Mouse (Mus musculus): ENCODE data around the gene Neo1.

The Neo1 gene

GRCm38 (mm10) chr9:59036159-59036731 lies at the start of gene Neo1:
Gene Neo1 (minus strand): TSS chr9:59036441.
- peak; percentile 92 for DNase-seq (ENCODE audit: low spot score)

DNA sequence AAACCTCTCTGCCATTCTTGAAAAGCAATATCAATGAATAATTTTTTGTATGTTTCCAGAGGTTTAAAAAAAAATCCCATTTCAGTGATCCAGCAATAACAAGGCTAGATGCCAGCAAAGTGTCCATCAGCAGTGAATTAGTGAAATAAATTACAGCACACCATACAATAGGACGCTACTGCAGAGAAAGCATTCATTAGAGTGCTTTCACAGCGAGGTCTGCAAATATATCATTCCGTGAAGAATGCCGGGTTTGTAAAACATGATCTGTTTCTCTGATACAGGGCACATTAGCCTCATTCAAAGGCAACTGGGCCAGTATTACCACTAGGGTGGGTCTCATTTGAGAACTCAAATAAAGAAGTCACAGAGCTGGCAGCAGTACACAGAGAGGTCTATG lies 39.4 kb upstream of the Neo1 start:
- no peak for DNase-seq (ENCODE audit: low spot score)

GRCm38 (mm10) chr9:59073887-59074286 lies 37.6 kb upstream of the Neo1 start:
- no peak for DNase-seq (ENCODE audit: low spot score)

DNA sequence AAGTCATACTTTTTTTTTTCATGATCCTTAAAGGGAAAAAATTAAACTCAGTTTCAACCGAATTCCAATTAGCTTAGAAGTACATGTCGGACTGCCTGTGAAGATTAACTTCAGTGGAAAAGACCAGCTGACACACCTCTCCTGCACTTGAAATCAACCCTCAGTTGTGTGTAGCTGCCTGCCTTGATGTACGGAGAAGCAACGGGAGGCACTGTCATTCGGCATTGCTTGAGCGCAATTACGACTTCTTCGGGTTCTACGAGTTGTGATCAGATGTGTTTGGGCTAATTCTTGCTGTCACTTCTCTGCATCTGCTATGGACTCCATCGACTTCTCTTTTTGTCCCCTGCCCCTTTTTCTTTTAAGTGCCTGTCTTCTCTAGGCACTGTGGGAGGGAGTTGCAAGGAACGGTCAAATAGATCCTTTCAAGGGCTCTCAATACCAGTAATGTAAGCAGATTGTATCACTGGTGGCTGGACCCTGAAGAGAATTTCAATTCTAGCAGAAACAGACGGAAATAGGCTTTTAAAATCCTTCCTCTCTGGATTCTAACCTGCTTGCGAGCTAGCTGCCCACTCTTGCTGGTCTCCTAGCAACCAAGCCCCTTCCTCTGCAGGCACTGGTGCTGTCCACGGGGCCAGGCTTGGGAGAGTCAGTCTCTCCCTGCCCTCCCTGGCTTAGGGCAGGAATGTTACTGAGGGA lies 36.0 kb upstream of the Neo1 start:
- DNase-seq (ENCODE audit: low spot score) = no peak

- DNase-seq (ENCODE audit: low spot score) = peak; percentile 18
These were observed 35.2 kb upstream of the Neo1 start for GRCm38 (mm10) chr9:59071220-59071977.

DNA sequence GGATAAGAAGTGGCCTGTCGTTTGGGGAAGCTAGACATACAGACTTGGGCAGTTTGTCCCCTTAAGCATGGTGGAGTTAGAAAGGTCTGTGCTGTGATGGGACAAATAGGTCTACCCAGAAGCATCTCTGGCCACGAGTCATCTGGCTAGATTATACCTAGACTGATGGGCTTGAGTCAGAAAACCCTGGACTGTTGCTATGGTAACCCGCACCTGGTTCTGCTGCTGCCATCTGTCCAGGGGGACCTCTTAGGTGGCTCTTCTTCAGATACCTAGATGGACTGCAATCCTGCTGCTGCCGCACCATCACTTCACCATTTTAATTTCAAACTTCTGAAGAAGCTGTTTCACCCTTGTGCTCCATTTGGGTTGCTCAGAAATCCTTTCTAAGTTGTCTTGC lies 34.0 kb upstream of the Neo1 start:
- DNase-seq (ENCODE audit: low spot score) = no peak

DNA sequence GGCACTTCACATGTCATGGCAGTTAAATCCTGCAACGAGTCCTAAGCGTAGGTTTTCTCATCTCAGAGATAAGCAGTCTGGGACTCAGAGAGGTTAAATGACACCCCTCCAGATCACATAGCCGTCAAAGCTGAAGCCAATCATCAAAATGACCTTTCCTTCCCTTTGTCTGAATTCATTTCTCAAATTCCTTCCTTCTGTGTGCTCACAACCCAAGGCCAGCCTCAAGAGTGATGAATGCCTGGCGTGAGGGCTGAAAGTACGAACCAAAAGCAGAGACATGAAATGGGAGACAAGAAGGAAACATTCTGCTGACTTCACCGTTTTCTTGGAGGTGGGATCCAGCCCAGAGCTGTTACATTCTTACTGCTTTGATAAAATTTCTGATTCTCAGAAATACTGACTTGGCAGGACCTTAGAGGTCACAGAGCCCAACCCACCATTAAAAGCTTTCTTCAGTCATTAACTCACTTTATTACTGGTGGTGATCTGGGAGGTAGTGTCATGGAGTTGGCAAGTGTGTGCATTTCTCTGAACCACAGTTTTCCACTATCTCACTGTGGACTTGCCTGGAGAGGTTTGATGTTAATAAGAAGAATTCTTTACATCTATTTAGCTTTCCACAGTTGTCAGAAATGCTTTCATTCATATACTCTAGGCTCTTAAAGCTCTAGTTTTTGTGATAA lies 29.5 kb upstream of the Neo1 start:
- DNase-seq (ENCODE audit: low spot score) = no peak

- DNase-seq (ENCODE audit: low spot score) = no peak
These were observed 26.2 kb upstream of the Neo1 start for GRCm38 (mm10) chr9:59062409-59062808.

GRCm38 (mm10) chr9:59060026-59060605 lies 23.9 kb upstream of the Neo1 start:
- no peak for DNase-seq (ENCODE audit: low spot score)

GRCm38 (mm10) chr9:59059158-59059557 lies 22.9 kb upstream of the Neo1 start:
- no peak for DNase-seq (ENCODE audit: low spot score)

DNA sequence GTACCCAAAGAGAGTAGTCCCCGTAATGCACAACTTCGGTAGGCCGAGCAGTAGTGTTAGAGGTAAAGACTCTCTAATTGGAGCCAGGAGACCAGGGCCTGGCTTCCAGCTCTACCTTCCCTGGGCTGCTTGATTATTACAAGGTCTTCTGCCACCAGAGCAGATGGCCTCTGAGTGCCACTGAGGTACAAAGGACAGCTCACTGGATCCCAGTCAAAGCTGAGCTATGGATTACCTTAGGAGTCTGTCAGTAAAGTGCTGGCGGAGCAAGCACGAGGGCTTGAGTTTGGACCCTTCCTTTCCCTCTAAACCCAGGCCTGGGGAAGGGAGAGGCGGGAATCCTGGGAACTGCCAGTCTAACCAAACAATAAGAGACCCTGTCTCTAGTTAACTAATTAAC lies 21.8 kb upstream of the Neo1 start:
- no peak for DNase-seq (ENCODE audit: low spot score)

- DNase-seq (ENCODE audit: low spot score) = peak; percentile 35
These were observed 20.0 kb upstream of the Neo1 start for GRCm38 (mm10) chr9:59056281-59056680.

GRCm38 (mm10) chr9:59041805-59042204 lies 5.6 kb upstream of the Neo1 start:
- no peak for DNase-seq (ENCODE audit: low spot score)

GRCm38 (mm10) chr9:59036732-59037341 lies 596 bp upstream of the Neo1 start:
- DNase-seq (ENCODE audit: low spot score) = peak; percentile 63

DNA sequence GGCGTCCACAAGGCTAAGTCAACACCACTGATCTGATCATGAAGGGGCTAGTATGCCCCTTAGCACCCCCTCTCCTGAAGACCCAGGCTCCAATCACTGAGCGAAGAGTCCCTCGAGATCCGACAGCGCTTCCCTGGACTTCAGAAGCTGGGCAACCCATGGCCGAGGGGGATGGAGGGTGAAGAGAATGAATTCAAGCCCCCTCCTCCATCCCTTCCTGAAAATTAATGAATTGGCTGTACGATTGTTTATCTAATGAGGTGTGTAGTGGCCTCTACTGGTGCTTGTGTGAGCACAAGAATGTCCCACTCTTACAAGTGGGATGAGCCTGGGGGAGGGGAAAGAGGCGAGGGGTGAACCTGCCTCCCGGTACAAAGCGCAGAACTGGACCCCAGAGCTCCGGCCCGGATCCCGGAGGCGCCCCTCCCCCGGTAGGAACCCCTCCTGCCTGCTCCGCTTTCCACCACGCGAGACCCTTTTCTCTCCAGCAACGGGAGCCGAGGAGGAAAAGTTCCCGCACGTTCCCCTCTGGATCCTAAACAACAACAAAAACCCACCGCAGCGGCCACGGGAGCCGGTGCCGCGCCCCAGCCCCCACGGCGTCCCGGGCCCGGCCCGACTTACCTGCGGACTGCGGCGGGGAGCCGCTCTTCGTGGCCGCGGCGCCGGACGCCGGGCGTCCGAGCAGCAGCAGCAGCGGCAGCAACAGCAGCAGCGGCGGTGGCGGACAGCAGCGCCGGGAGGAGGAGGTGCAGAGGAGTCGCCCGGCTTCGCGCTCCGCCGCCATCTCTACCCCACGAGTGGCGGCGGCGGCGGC lies 691 bp downstream of the Neo1 start:
- peak; percentile 67 for DNase-seq (ENCODE audit: low spot score)

- DNase-seq (ENCODE audit: low spot score) = peak; percentile 14
These were observed 1.4 kb downstream of the Neo1 start for GRCm38 (mm10) chr9:59034836-59035235.

DNA sequence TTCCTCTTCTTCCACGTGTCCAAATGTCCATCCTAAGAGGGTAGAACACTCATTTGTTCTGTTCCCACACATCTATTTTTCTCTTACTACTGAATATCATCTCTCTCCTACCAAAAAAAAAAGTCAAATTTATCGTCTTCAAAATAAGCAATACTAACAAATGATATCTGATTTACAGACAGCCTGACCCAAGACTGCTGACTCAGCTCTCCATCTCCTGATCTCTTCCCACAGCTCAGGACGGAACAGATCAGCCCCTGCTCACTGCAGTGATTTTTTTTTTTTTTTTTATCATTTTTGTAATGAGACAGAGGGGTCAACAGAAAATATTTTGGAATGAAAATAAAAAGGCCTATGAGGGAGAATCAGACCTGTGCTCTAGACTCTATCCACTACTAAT lies 2.7 kb downstream of the Neo1 start:
- no peak for DNase-seq (ENCODE audit: low spot score)

DNA sequence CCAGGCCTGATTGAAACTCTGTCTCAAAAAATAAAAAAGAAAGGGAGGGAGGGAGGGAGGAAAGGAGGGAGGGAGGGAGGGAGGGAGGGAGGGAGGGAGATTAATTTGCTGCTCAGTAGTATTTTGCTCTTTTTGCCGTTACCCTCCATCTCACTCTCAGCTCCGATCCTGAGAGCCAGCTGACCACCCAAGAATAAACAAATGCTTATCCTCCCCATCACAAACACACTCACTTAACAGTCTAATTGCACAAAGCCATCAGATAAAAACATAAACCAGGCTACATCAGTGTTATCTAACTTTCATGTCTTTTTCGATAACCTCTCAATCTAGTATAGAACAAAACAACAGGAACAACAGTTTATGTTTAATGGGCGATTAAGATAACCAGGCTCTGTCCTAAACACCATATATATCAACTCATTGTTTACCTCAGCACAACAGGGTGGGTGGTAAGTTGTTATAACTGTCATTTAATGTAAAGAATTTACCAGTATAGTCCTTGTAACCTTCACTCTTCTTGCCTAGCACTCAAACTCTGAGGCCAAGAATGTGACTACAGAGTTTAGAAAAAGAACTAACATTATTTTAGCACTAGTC lies 11.9 kb downstream of the Neo1 start:
- DNase-seq (ENCODE audit: low spot score) = no peak

DNA sequence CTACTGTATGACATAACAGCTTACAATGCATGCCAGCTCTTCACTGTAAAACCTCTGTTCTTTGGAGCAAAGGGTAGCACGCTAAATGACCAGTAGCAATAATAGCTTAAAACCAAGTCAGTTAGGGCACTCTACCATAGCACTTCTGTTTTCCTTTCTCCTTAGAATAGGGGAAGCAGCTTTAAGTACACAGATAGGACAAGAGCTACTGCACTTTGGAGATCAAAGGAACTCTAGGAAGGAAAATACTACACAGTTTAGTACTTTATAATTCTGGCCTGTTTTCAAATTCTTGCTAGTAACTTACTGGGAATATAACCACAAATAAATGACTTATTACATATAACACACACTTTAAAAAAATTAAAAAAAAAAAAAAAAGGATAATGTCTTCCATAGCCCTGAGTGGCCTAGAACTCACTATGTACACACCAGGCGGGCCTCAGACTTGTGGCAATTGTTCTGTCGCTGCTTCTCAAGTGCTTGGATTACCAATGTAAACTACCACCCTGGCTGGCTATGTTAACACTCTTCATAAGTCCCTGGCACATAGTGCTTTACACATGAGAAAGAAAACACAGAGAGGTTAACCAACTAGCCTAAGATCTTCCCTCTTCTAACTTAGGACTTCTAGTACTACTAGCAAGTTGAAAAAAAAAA lies 20.1 kb downstream of the Neo1 start:
- DNase-seq (ENCODE audit: low spot score) = no peak

DNA sequence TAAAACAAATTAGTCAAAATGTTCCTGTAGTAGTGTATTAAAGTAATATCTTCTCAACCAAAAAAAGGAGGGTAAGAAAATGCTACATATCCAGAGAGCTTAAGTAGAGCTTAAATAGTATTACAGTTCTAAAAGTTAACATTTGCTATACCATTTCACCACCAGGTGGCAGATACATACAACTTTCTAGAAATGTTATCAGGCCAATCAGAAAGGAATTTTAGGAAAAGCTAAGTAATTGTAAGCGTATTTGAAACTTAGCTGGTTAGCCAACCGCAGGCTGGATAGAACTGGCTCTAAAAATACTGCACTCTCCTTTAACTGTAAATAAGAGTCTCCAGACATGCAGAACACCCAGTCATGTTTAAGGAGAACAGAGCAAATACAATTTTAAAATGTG lies 22.9 kb downstream of the Neo1 start:
- DNase-seq (ENCODE audit: low spot score) = peak; percentile 69

All from MN1 (cell line).